Mouse (Mus musculus) spleen, postnatal 4 days (tissue): Measurements from ENCODE around the gene Rnf220.

Experiments used
- DNase-seq, 2 experiments: peaks; one replicate each; pipeline ENCODE4 v3.0.0; 2022; ENCODE audit warnings: low spot score in 2 of 2

Rnf220 gene

DNA sequence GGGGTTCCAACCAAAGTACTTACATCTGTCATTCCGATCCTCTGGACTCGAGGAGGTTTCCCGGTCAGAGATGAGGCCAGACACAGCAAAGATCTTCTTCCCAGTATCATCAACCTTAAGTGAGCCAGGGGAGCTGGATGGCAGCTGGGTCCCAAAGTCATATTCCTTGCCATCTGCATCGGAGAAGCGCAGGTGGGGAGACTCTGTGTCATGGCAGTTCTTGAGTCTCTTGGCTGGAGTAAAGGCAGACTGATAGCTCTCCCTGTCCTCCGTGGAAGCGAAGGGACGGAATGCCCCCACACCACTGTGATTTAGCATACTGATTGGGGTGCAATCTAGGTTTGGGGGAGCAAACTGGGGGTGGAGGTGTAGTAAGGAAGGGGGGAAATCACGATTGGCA is 7.3 kb downstream of the Rnf220 start:
- DNase-seq = no peak

DNA sequence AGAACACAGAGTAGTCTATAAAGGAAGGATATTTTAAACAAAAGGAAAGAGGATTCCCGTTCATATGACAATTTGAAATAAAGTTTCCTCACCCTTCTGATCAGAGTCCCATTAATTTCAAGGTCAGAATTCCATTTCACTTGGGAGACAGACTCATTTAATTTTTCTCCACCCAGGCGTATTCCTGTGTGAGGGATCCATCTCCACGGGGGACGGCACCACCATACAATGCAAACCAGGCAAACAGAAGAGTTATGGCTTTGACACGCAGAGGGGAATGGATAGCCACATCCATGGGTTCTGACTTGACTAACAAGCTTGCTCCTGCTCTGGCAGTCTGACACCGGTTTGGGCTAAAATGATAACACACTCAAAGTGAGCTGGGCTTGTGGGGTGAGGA is 9.4 kb downstream of the Rnf220 start:
- no peak for DNase-seq

DNA sequence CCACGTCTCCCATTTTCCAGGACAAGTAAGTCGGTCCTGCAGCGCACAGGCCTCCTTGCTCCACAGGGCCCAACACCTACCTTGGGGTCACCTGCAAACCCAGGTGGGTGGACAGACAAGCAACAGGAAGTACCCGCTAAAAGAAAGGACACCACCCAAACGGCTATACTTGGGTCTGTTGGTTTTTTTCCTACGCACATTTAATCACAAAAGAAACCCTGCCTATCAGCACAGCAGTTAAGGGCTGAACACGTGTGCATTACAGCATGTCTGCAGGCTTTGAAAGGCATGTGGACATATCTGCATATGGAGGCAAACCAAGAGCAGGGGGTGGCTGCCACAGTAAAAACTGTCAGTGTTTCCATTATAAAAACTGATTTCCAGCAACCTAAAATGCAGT is 10.7 kb downstream of the Rnf220 start:
- peak in 1 of 2 experiments; percentile 10 for DNase-seq

DNA sequence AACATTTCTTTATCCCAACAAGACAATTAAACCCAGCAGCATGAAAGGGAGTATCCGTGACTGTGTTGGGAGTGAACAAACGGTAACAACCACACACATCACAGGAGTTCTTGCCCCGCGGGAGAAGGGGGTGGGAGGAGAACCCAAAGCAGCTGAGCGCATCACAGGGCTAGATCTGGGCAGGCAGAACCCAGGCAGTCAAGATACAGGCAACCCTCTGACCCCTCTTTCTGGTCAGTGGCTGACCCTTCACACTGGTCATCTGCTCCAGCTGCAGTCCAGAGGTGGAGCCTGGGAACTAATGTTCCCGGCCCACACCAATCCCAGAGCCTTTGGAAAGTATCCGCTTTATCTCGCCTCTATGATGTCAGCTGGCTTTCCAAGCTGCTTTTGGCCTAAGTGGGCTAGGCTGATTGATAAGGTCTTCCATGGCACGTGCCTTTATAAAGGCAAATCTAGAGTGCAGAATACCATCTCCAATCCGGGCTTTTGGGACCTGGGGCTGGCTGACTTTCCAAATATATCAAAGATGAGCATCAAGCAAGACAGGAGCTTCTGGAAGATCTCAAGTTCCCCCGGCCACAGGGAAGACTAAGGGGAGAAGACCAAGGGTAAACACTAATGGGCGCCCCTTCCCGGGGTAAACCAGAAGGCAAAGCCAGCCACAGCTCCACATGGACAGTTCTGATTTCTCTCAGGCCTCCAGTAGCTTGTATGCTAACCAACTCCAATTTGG is 11.6 kb downstream of the Rnf220 start:
- DNase-seq = peak in 1 of 2 experiments; percentile 15

DNA sequence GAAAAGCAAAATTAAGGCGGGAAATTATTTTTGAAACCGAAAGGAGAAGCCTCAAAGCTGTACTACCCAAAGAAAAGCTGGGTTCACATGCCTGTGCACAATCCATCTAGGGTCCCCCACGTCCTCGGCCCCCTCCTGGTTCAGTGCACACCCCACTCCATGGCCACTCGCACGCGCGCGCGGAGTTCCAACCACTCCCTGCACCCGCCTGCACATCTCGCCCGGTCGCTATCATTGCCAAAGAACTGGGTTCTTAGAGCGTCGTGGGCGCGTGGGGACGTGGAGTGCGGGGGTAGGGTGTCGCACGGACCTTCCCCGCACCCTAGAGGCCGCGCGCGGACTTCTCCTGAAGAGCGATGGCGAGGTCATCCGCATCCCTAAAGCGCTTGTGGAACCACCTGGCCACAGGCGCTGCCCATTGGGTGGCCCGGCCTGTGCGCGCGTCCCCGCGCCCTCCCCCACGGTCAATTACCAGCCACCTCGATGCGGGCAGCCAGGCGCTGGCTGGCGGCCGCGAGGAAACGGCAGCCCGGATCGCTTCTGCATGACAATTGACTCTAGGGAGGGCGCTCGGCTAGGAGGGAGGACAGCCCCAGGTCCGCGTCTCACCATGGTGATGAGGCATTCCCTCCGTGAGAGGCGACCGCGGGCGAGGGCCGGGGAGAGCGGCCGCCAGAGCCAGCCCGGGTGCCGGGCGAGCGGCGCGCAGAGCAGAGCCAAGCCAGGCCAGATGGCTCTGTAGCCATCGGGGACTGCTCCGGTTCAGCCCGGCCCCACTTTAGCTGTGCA is 12.4 kb downstream of the Rnf220 start:
- peak; percentile 47 to 78 for DNase-seq

DNA sequence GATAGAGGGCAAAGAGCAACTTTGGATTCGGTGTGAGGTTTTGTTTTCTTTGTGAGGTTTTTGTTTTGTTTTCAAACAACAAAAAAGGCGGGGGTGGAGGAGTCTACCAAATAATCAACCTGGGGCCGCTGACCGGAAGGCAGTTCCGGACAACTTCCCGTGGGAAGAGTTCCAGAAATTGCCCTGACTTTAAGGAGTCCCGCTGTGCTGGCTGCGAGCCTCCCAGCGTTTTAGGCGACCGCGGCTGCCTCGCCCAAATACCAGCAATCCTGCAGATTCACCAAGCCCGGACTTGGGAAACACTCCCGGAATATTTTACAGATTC is 13.0 kb downstream of the Rnf220 start:
- peak in 1 of 2 experiments; percentile 14 for DNase-seq

DNA sequence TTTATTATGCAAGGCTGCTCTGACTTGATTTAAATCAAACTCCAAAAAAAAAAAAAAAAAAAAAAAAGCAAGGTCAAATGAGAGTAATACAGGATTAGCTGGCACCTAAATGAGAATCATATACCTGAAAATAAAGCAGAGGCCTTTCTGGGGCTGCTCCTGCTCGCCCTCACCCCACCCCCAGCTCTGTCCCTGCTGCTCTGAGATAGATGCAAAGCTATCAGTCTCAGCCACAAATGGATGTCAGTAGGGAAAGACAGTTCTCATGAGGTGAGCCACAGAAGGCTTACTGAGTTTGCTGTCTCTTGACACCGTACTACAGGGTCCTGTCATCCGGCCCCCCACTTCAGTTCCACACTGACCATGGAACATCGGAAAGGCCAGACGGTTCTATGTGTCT is 14.7 kb downstream of the Rnf220 start:
- DNase-seq = peak in 1 of 2 experiments; percentile 13

DNA sequence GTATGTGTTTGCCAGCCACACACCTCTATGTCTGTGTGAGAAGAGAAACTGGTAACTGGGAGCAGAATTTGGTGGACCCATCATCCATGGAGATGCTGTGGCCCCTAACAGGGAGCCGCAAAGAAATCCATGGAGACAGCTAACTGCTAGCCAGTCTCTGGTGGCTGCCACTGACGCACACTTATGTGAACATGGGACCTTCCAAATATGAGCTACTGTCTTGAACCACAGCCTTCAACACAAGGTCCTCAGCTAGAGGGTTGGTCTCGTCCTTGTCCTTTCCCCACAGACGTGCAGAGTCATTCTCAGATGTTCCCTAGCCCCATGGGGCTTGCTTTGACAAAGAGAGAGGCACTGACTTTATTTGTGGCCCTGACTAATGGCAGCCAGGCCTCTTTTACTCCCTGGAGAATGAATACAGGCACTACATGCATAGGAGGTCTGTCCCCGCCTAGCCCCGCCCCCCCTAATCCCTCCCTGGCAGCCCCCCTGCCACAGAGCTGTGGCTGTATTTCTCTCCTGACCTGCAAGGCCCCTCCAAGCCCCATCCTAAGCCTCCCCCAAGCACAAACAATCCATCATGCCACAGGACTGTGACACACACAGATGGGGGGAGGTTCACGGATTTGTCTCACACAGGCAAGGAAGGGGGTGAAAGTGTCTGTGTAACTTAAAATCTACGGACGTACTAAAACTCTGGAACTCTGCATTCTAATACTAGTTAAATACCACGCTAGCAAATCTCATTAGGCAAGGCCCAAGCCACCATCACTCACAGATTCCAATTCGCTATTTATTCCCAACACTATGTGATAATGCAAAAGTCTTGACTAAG is 16.0 kb downstream of the Rnf220 start:
- no peak for DNase-seq

DNA sequence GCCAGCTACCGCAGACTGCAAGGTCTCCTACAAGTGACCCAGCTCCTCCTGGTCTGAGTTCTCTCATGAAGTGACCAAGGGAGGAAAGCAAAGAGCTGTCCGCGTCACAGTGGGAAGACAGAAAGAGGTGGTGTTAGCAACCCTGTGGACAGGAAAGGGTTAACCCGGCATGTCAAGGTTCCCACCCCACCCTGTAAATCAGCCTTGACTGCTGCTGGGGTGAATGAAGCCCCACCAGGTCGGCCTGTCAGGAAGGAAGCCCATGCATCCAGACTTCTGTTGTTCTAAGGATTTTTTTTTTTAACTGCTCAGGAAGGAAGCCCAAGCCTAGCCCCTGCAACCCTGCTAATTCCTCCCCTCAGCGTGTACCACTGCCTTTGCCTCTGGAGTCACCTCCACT is 16.9 kb downstream of the Rnf220 start:
- no peak for DNase-seq

DNA sequence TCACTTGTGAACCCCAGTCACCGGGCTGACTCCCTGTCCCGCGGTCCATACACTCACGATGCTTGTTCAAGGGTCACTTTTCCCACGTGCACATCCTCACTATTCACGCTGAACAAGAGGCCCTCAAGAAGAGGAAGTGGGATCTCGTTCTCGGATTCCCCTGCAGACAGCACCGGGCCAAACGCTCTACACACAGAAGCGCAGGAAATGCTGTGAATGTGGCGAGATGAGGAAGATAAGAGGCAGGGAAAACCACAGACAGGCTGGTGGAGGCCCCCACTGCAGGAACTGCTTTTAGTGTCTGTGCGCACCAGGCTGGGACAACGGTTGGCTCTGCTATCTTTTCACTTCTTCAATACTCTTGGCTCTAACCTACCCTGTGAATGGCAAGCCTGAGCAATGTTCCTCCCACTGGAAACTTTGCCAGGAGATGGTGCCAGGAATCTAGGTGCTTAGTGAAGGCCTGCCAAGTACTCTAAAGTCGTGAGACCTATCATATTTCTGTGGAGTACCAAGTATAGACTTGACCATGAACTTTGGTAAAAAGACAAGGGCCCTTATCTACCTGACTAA is 18.7 kb downstream of the Rnf220 start:
- peak; percentile 55 to 71 for DNase-seq

DNA sequence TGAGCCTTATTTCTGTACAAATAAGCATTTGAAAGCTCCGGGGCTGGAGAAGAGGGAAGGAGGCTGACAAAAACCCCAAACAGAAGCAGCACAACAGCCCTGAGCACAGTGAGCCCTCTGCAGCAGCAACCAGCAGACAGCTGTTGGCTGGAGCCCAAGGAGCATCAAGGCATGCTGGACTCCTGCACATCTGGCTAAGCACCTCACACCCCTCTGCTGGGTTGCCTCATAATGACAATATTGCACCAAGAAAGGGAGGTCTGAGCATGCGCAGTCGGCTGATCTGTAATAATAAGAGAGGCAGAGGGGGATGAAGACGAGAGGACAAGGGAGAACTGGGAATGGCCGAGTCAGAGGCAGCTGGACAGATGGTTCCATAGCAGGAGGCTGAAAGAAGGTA is 19.5 kb downstream of the Rnf220 start:
- DNase-seq = peak; percentile 69 to 85

DNA sequence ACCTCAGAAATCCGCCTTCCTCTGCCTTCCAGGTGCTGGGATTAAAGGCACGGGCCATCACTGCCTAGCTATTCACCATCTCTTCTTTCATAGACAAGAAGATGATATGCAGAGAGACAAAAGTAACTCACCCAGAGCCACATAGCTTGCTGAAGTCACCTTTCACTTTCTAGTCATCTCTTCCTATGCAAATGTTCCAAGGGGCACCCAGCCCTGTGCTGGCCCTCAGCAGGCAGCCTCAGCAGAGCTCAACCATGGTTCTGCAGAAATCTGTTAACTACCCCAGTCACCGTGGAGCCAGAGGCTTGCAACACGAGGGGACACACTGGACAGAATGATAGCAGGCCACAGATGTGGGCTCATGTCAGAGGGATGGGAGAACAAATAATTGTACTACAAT is 20.1 kb downstream of the Rnf220 start:
- peak in 1 of 2 experiments; percentile 71 for DNase-seq

DNA sequence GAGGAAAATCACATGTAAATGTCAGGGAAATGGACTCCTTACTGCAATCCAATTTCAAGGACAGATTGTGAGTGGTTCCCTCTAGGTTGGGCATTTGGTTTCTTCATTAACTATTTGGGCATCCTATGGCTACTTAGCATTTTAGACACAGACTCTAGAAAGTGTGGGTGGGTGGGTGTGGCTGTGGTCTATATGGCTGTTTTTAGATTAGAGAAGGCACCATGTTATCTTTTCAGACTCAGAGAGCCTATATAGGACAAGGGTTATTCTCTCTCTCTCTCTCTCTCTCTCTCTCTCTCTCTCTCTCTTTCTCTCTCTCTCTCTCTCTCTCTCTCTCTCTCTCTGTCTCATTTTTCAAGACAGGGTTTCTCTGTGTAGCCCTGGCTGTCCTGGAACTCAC is 20.5 kb downstream of the Rnf220 start:
- DNase-seq = no peak

DNA sequence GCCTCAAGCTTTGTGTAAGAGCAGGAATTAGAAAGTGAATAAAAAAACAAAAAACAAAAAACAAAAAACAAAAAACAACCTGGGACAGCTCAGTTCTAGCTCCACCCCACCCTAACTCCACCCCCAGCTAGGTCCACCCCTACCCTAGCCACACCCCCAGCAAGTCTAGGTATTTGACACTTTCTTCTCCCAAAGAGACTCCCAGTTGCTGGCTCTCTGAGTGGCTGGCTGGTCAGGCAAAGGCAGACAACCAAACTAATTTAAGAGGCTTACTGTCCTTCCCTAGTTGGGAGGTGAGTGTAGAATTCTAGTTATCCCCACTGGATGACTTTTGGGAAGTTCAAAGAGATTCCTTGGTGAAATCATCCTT is 22.9 kb downstream of the Rnf220 start:
- peak; percentile 78 to 81 for DNase-seq

DNA sequence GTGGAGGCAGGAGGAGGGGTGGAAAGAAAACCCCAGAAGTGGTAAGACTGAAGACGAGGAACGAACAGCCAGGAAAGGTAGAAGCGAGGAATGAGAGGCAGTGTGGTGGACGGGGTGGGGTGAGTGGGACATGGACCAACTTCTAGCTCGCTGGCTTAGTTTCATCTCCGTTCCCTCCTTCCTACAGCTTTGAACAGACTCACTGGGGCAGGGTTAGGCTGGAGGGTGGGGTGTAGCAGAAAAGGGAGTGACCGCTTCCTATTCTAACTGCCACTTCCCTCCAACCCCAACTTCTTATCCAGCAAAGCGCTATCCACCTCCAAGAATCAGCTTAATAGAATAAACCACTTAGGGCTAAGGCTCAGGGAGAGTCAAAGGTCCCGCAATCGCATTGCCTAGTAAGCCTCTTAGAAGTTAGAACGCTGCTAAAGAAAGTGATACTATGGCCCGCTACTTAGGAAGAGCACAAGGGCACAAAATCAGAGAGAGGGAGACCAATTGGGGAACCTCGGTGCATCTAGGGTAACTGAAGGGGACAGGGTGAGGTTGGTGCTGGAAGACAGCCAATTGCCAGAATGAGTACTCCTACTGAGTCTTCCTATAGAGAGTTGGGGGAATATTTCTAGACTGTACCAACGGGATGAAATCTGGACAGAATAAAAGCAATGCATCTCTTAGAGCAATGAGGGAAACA is 23.4 kb downstream of the Rnf220 start:
- peak; percentile 50 to 76 for DNase-seq

DNA sequence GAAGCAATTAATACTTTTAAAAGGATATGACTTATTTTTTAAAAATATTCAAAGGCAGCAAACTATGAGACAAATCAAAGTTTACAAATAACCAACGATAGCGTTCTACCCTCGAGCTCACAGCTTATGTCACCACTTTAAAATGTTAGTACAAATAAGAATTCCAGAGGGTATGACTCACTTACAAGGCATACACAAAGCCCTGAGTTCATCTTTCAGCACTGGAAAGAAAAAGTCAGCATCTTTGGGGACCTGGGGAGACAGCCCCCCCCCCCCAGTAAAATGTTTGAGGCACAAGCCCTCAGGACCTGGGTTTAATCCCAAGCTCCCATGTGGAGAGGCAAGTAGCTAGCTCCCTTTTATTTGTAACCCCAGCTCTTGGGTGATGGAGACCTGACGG is 27.4 kb downstream of the Rnf220 start:
- no peak for DNase-seq

DNA sequence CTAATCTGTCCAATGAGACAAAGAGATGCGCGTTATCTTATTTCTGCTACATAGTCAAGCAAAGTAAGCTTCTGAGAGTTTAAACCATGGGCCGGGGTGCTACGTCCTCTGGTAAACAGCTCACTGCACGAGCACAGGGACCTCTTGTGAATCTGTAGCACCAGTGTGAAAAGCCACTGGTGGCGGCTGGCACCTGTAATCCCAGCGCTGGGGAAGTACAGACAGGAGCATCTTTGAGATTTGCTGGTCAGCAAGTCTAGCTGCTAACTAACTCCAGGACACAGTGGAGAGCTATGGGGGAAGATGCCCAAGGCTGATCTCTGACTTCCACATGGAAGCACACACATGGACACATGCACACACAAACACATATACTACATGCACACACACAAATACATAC is 28.9 kb downstream of the Rnf220 start:
- DNase-seq = no peak

DNA sequence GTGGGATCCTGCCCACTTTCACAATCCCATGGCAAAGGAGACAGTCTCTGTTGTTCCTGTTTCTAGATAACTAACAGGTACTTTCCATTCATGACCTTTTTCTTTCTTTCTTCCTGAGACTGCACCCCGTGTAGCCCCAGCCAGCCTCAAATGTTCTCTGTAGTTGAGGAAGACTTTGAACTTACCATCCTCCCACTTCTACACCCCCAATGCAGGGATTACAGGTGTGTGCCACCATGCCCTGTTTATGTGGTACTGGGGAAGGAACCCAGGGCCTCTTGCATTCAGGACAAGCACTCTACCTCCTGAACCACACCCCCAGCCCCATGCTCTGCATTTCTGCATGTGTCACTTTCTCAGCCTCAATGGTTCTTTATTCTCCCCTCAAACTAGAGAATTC is 47.7 kb downstream of the Rnf220 start:
- DNase-seq = no peak

DNA sequence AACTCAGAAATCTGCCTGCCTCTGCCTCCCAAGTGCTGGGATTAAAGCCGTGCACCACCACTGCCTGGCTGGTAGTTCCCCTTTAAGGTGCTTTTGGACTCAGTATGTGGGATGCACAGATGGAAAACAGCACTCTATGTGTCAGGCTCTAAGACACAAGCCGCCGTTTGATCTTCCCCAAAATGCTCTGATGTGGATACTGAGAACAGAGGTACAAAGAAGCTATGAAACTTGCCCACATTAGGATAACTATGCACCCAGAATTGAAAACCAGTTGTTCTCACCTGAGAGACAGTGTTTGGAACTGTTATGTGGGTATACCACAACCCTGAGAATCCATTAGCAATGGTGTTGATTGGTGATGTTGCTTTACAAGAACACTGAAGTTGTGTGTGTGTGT is 48.9 kb downstream of the Rnf220 start:
- DNase-seq = no peak

DNA sequence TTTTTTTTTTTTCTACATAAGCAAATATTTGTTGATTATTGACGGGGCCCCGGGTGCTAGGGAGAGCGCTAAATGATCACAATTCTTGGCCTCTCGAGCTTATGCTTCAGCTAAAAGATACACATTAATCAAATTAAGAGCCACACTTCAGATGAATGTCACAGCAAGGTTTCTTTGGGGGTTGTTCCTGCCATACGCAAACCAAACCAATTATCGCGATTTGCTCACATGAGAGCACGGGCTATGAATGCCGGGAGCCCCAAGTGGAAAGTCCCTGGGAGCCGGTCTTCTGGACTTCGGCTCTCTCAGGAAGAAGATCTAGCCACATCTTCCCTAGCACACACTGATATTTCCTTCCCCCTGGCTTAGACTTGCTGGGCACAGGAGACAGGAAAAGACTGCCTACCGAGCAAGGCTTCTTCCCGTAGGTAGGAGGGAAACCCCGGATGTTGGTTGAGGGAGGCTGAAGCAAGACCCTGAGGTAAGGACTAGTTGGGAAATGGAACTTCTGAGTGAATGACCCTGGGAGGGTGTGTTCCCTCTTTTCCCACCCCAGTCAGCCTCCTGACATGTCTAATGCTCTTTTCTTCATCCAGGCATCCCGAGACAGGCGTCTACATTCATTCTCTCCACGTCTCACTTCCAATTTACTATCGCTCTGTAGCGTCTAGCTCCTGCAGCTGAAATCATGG is 51.2 kb downstream of the Rnf220 start:
- DNase-seq = no peak

DNA sequence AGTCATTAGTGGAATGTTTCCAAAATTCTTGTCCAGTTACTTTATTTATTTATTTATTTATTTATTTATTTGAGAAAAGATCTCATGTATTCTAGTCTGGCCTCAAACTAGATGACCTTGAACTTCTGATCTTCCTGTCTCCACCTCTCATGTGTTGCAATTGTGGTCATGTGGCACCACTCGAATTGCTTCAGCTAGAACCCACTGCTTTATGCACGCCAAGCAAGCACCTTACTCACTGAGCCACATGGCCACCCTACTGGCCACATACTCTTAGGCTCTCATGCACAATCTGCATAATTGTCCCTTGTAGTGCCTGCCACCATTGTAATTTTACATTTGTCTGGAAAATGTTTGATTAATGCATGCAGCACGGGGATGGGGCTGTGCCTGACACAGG is 57.9 kb downstream of the Rnf220 start:
- peak in 1 of 2 experiments; percentile 52 for DNase-seq
